Mouse (Mus musculus) stomach, postnatal 0 days (tissue): ENCODE results near the gene Nsl1. TPM values are rescaled to one million over a fixed set of nuclear protein-coding genes. Genes with fewer than 3 reads are reported as not detected.
"Not testable (repeated sequence)": the region's sequence is repeated elsewhere in the genome, so short reads cannot be mapped to it uniquely, and the experiment has no call there.

Source experiments
- ATAC-seq: fragments of 200-750 bp; cut with Nextera tagmentation; 2 replicates; pipeline ENCODE4 v1.8.0; 2017; ENCODE audit not compliant: low FRiP score, low TSS enrichment
- DNase-seq: peaks from one replicate; pipeline ENCODE4 v3.0.0-alpha.2; 2016; ENCODE audit warnings: low spot score
- H3K27ac ChIP-seq: fragments of 300-500 bp; sonication (generic); replicated peaks from 2 replicates; pipeline ENCODE4 v1.5.1; 2014; ENCODE audit warnings: mild to moderate bottlenecking, control low read depth
- H3K27me3 ChIP-seq: fragments of 300-500 bp; sonication (generic); 2 replicates; pipeline ENCODE4 v1.6.1; 2014; ENCODE audit warnings: low read length; ENCODE audit not compliant: control insufficient read depth, insufficient read depth
- H3K36me3 ChIP-seq: fragments of 300-500 bp; sonication (generic); 2 replicates; pipeline ENCODE4 v1.6.1; 2014; ENCODE audit warnings: low read length, mixed read lengths; ENCODE audit not compliant: control insufficient read depth, insufficient read depth
- H3K4me1 ChIP-seq: fragments of 300-500 bp; sonication (generic); replicated peaks from 2 replicates; pipeline ENCODE4 v1.6.1; 2014; ENCODE audit warnings: antibody characterized with exemption; ENCODE audit not compliant: control insufficient read depth, insufficient read depth
- H3K4me2 ChIP-seq: fragments of 300-500 bp; sonication (generic); replicated peaks from 2 replicates; pipeline ENCODE4 v1.6.1; 2014; ENCODE audit warnings: low read depth, mild to moderate bottlenecking, control low read depth, moderate library complexity
- H3K4me3 ChIP-seq: fragments of 300-500 bp; sonication (generic); 2 replicates; pipeline ENCODE4 v1.5.1; 2014; ENCODE audit warnings: low read depth, low read length, control low read depth
- H3K9ac ChIP-seq: fragments of 300-500 bp; sonication (generic); 2 replicates; pipeline ENCODE4 v1.6.1; 2014; ENCODE audit warnings: mild to moderate bottlenecking, low read length, control low read depth, mixed read lengths
- H3K9me3 ChIP-seq: fragments of 300-500 bp; sonication (generic); 2 replicates; pipeline ENCODE4 v1.6.1; 2016; ENCODE audit warnings: low read length; ENCODE audit not compliant: control insufficient read depth
- CTCF ChIP-seq: IDR thresholded peaks from 2 replicates; pipeline ENCODE4 v1.5.1; 2016; ENCODE audit warnings: antibody characterized with exemption, low read depth, mild to moderate bottlenecking, moderate library complexity
- EP300 ChIP-seq: optimal IDR thresholded peaks from 2 replicates; pipeline ENCODE3; 2016; ENCODE audit warnings: antibody characterized with exemption
- WGBS: fragments of 180-500 bp; shearing (Covaris S2); extraction: QIAGEN DNeasy Blood & Tissue Kit; methylation state at CpG from one replicate; pipeline ENCODE4 v1.1.7; 2014; 5-methylcytosine and 5-hydroxymethylcytosine counted together
- polyA plus RNA-seq: library from polyadenylated mRNA; unstranded; fragments of >200 nt; fragmentation: Nextera tagmentation; extraction: Ambion mirVana; gene quantifications from 2 replicates; pipeline ENCODE4 v1.2.1, GENCODE M21; 2015

The Nsl1 gene
- polyA plus RNA-seq: 3.5 and 5.2 TPM in 2 replicates

DNA sequence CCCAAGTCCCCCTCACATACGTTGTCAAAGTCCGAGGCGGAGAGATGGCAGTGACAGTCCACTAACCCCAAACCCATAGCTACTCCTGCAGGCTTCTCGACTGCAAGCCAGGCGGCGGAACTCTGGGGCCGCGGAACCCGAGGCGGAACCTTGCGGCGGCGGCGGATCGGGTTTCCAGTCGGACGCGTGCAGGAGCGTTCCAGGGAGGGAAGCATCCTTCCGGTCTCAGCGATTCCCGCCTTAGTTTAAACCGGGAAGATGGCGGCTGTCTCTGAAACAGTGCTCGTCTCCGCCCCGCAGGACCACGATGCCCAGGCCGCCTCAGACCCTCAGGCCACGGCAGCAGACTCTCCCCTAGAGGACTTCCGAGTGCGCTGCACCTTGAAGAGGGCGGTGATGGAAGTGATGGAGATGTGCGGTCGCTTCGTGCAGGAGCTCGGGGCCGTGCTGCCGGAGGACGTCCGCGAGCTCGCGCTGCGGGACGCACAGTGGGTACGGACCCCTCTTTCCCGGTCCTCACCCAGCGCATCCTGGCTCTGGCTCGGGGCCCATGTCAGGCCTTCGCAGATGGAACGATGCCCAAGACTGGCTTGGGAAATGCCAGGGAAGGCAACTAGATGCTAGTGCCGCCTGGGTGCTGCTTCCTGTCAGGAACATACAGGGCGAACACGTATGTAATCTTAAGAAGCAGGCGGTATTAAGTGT is at the start of gene Nsl1, which contains the start of gene Tatdn3:
Nsl1 (plus strand) TSS at position 232 of the 705 bp plus-strand sequence.
Tatdn3 (minus strand) TSS at position 152 of the 705 bp plus-strand sequence.
- DNase-seq: peak; percentile 90
- Histone ChIP-seq H3K27ac (peak within 1 kb of the TSS; percentile 46; the same call in 1 of the 2 replicates), H3K9ac (peak within 1 kb of the TSS; percentile 83), H3K4me3 (peak within 1 kb of the TSS; percentile 68), H3K4me2 (peak within 1 kb of the TSS; percentile 91), H3K9me3 (no peaks in the 10 kb centered on the region), H3K4me1 (peaks cover 3% of the 10 kb centered on the region; the same call in 1 of the 2 replicates), H3K36me3 (no peaks in the 10 kb centered on the region), H3K27me3 (no peaks in the 10 kb centered on the region)
- WGBS: under 1% methylated on average over 56 of the region's 56 CpGs
- TF ChIP-seq EP300 (no peak), CTCF (peak; percentile 63)
- ATAC-seq: peak; percentile 93

DNA sequence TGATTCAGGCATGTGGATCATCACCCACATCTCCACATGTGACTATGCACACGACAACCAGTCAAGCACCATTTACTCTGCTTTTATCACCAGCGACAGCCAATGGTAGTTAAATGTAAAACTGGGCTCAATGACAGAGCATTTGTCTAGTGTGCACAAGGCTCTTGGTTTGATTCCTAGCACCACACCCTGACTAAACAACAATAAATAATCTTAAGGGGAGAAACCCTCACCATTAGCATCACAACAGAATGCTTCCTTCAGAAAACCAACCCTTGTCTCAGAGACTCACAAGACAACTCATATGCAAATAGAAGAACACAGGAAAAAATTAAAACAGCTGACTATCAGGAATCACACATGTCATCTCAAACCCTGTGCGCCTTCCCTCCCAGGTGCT is 48.5 kb upstream of the Nsl1 start:
- WGBS: 97% methylated on average over 3 of the region's 3 CpGs
- no peak overlapping the region for H3K27ac ChIP-seq
- H3K27me3 ChIP-seq: no peaks in the 10 kb centered on the region
- ATAC-seq (no peak), DNase-seq (no peak)
- no peaks in the 10 kb centered on the region for H3K4me1 ChIP-seq
- H3K9ac ChIP-seq: no peak overlapping the region
- H3K4me2 ChIP-seq: no peak overlapping the region
- no peak overlapping the region for H3K4me3 ChIP-seq
- H3K36me3 ChIP-seq: no peaks in the 10 kb centered on the region; the same call in 1 of the 2 replicates
- no peaks in the 10 kb centered on the region for H3K9me3 ChIP-seq
- no peak for TF ChIP-seq CTCF
- TF ChIP-seq EP300: no peak

DNA sequence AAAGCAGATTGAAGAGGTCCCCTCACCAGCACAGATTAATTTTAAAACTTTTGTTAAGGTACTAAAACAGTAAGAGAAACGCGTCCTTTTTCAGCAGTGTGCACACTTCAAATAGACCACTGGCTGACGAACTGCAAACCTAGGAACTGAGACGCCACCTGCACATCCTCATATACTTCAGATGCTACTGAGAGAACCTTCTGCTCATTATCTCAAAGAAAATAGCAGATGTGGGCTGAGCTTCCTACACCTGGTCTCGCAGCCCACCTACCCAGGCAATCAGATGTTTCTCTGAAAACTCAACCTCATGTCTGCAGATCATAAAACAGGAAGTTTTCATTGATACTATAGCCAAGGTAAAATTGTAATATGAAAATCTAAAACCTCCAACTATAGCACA is 43.0 kb upstream of the Nsl1 start:
- DNase-seq (no peak), ATAC-seq (no peak)
- no peak overlapping the region for H3K9ac ChIP-seq
- 0 out of 2 replicates have a peak, but pooled peaks cover 5% of the 10 kb centered on the region for H3K36me3 ChIP-seq
- TF ChIP-seq CTCF (no peak), EP300 (no peak)
- peaks cover 2% of the 10 kb centered on the region for H3K4me1 ChIP-seq
- no peaks in the 10 kb centered on the region for H3K27me3 ChIP-seq
- H3K9me3 ChIP-seq: no peaks in the 10 kb centered on the region
- no peak overlapping the region for H3K4me2 ChIP-seq
- 93% methylated on average over 5 of the region's 5 CpGs for WGBS
- no peak overlapping the region for H3K4me3 ChIP-seq
- H3K27ac ChIP-seq: no peak overlapping the region

DNA sequence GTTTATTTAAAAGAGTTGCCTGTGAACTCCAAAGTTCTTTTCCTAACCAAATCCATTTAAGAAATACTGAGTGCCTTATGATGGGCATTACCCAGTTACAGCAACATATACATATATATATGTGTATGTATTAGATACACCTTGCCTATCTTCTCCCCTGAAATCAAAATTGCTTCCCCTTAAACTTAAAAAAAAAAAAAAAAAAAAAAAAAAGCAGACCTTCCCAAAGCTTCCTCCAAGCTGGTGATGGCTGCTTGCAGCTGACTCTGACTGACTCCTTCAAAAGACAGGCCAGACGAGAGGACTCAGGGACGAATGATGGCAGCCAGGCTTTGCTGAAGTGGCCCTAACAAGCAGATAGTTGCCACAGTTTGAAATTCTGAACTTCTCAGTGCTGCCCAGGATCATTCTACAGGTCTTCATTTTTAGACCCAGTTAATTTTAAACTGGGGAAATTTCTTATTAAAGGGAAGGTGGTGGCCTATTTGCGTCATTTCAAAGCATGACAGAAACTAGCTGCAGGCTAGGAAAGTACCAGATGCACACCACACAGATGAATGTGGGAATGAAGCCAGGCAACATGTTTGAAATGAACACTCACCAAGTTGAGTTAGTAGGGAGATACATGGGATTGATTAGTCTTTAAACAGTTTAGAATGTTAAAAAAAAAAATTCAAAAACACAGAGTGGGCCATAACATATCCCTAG is 42.4 kb upstream of the Nsl1 start:
- ATAC-seq: no peak
- H3K36me3 ChIP-seq: 0 out of 2 replicates have a peak, but pooled peaks cover 5% of the 10 kb centered on the region
- H3K9me3 ChIP-seq: no peaks in the 10 kb centered on the region
- 87% methylated on average over 3 of the region's 3 CpGs for whole genome bisulfite sequencing
- DNase-seq: no peak
- H3K27ac ChIP-seq: no peak overlapping the region
- no peak overlapping the region for H3K9ac ChIP-seq
- H3K27me3 ChIP-seq: no peaks in the 10 kb centered on the region
- peaks cover 5% of the 10 kb centered on the region for H3K4me1 ChIP-seq
- TF ChIP-seq CTCF (no peak), EP300 (no peak)
- H3K4me3 ChIP-seq: no peak overlapping the region
- H3K4me2 ChIP-seq: no peak overlapping the region

DNA sequence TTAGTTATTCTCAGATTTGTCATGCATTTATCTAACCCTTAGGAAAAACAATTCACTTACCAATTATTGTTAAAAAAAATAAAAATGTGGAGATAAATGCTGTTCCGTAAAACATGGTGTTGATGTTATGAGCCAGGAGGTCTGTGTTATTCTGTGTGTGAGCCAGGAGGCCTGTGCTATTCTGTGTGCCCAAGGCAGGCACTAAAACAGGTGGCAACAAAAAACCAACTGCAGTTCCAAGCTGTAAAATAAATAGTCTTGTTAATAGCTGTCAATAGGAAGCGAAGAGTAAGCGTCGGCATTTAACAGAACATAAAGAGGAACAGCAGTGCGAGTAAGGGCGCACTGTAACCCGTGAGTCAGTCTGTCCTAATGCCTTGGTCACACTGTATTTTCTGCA is 41.8 kb upstream of the Nsl1 start:
- Histone ChIP-seq H3K4me1 (peaks cover 5% of the 10 kb centered on the region), H3K27me3 (no peaks in the 10 kb centered on the region), H3K36me3 (0 out of 2 replicates have a peak, but pooled peaks cover 5% of the 10 kb centered on the region), H3K4me3 (no peak overlapping the region), H3K27ac (no peak overlapping the region), H3K9me3 (no peaks in the 10 kb centered on the region), H3K4me2 (no peak overlapping the region), H3K9ac (no peak overlapping the region)
- WGBS: 79% methylated on average over 7 of the region's 7 CpGs
- no peak for ATAC-seq
- TF ChIP-seq CTCF (no peak), EP300 (no peak)
- DNase-seq: no peak

DNA sequence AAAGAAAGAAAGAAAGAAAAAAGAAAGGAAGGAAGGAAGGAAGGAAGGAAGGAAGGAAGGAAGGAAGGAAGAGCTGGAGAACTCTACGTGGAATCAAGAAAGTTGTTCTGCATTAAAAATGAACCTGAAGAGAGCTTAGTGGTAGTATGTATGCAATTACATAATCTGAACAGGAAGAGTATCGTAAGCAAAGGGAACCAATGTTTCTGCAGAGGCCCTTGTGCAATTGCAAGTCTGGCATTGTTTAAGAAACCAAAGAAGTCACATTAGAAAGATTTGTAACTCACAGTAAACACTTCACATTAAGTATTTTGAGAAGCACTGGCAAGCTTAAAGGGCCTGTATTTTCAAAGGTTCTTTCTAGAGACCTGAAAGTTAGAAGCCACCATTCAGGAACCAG is 39.7 kb upstream of the Nsl1 start:
- 63% methylated on average over 2 of the region's 2 CpGs for WGBS

DNA sequence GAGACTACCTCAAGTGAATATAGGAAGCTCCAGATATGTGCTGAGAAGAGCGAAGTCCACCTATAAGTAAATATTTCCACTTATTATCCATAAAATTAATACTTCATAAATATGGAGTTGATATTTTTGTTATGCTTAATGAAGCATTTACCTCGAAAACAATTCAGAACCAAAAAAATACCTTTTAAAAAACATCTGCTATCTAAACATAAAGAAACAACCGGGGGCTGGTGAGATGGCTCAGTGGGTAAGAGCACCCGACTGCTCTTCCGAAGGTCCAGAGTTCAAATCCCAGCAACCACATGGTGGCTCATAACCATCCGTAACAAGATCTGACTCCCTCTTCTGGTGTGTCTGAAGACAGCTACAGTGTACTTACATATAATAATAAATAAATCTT is 39.0 kb upstream of the Nsl1 start:
- not testable (repeated sequence) for H3K9me3 ChIP-seq, H3K9ac ChIP-seq, H3K4me3 ChIP-seq, H3K36me3 ChIP-seq, DNase-seq, H3K4me1 ChIP-seq, H3K4me2 ChIP-seq, H3K27ac ChIP-seq, ATAC-seq, H3K27me3 ChIP-seq
- WGBS: 90% methylated on average over 5 of the region's 6 CpGs

More for the DNA sequence above, 39.7 kb upstream of the Nsl1 start:
- H3K4me1 ChIP-seq: peaks cover 8% of the 10 kb centered on the region
- H3K27ac ChIP-seq: no peak overlapping the region
- no peak overlapping the region for H3K9ac ChIP-seq
- H3K4me2 ChIP-seq: no peak overlapping the region
- H3K27me3 ChIP-seq: no peaks in the 10 kb centered on the region
- ATAC-seq: no peak
- H3K36me3 ChIP-seq: 0 out of 2 replicates have a peak, but pooled peaks cover 5% of the 10 kb centered on the region
- no peaks in the 10 kb centered on the region for H3K9me3 ChIP-seq
- no peak overlapping the region for H3K4me3 ChIP-seq
- DNase-seq: no peak
- no peak for TF ChIP-seq EP300
- TF ChIP-seq CTCF: no peak
